Mouse (Mus musculus): ENCODE measurements around the gene Bach2.

The Bach2 gene

DNA sequence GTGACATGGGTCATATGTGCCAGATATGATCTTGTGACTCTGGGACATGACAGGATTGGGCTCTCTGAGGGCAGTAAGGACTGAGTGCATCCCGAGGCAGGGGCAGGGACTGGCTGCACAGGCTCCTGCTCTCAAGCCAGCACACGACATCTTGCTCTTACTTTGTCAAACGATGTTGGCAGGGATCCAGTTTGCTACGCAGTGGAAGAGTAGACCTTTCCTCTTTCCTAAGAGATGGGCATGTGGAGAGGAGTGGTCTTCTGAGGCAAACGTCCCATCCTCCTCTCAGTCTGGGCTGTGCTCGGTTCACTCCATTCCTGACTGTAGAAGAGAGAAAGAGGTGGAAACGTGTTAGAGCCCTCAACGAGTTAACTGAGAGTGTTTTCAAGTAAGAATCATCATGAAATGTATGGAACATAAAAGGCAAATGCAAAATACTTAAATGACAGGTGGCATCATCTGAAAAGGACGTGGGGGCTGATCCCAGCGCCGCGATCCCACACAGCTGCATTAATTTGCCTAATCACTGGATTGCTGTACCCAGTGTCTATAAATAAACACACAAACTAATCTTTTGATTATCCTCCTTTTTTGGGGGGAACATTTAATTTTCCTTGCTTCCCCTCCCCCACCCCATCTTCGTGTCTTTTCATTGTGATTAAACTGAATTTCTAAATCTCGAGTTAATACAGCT is 150.7 kb downstream of the Bach2 start:
- DNase-seq (ENCODE audit: low spot score in 2 of 2) = no peak

DNA sequence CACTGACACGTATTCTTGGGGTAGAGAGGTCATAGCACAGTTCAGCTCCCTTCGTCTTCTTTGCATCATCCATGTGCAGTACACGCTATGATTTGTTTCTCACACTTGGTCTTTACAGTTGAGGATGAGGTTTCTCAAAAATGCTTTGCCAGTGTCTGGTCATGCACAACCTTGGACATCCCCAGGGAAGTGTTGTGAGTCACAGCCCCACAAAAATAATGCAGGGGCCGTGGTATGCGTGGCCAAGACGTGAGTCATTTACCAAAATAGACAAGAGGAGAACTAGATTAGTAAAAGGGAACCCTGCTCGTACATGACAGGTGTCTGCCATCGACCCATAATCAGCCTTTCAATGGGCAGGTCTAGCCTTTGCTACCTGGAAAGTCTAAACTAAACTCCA is 152.7 kb downstream of the Bach2 start:
- DNase-seq (ENCODE audit: low spot score in 2 of 2) = no peak

DNA sequence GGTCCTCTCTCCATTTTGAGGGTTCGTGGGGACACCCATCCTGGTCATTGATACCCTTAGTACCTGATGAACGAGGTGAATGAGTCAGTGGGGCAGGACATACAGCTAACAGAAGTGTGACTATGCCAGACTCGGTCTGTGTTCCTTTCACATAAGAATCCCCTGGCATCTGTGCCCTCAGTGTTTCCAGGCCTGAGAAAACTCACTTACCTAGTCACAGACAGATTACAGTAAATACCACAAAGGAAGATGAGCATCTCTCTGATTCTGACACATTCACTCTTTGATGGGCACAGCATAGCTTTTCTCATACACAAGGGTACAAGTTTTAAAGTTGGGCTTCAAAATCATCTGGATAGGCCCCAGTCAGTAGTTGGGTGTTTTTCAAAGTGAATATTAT is 154.6 kb downstream of the Bach2 start:
- DNase-seq (ENCODE audit: low spot score in 2 of 2) = no peak

DNA sequence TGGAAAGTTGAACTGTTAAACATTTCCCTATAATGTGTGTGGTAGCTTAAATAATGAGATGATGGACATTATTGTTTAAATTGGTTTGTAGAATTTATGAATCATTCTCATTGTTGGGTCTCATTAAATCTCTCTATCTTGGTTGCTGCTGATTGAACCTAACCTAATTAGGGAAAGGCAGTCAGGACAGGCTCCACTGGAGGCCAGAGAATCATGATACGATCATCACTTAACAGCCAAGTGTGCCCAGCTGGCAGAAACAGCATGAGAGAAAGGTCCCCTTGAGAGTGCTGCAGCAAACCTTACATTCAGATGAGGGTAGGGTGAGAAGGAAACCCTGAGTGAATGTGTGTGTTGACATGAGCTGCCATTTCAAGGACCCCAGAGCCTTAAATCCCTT is 155.3 kb downstream of the Bach2 start:
- no peak for DNase-seq (ENCODE audit: low spot score in 2 of 2)

DNA sequence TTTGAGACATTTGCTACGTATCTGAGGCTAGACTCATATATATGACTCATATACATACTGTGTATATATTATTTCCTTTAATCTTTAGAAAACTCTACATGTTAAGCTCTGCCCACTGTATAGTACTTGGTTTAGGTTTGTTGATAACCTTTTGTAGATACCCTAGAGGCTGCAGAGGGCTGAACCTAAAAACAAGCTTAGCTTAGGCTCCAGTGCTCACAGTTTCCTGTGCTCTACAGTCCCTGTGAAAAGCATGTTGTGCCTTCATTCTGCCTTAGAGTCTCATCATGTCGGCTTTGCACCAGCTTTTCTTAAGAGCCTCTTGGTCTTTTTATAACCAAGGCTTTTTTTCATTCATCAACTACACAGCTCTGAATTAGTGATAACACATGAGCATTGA is 156.2 kb downstream of the Bach2 start:
- DNase-seq (ENCODE audit: low spot score in 2 of 2) = no peak

DNA sequence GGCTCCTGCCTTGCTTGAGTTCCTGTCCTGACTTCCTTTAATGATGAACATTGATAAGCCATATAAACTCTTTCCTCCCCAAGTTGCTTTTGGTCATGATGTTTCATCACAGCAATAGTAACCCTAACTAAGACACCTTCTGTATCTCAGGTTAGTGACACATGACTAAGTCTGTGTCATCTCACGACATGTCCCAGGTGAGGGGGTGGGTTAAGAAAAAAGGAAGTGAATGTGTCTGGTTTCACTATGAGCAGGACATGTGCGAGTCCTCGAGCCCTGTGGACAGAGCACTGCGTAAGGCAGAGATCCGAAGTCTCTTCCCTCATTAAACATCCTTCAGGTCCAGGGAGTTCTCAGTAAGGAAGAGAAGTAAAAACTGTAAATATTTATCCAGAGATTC is 162.9 kb downstream of the Bach2 start:
- no peak for DNase-seq (ENCODE audit: low spot score in 2 of 2)

DNA sequence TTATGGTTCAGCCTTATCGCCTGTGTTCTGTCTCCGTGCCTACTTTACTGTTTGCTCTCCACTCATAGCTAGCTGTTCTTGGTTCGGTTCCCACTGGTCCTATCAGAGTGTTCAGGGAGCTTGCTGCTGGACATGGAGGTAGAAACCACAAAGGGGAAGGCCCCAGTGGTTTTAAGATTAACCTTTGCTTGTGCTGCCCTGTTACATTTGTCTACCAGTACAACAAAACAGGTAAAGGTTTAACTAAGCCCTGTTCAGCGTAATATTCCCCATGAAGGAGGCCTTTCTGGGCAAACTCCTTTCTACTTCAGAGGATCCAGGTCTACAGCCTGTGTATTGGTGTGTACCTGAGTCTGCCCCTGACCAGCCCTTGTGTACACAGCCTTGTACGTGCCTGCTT is 164.9 kb downstream of the Bach2 start:
- no peak for DNase-seq (ENCODE audit: low spot score in 2 of 2)

DNA sequence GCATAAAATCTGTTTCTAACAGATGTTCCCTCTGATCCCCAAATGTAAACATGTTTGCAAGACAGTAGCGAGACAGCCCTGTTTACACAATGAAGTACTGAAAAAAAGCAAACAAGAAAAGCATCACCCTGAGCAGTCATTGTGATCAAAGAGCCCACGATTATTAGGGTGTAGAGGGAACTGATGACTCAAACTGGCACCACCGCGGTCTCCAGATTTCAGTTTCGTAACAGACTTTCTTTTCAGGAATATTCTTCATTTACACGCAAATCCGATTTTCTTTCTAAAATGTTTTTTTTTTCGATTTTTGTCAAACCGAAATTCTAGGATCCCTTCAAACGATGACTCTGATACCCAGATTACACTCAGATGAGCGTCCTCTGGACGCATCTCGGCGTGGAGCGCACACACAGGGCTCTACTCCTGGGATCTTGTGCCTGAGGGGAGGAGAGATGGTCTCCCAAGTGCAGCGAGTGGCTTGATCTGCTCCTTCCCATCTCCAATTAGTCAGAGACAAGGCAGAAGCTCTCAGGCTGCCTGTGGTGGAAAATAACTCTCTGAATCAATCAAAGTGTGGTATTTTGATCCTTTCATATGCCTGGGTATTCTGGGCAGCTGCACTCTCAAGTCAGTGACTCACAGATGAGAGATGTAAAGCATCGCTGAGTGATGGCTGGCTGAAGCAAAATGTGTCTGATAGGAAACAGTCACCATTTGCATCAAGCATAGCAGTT is 166.7 kb downstream of the Bach2 start:
- DNase-seq (ENCODE audit: low spot score in 2 of 2) = peak in 1 of 2 experiments; percentile 58

DNA sequence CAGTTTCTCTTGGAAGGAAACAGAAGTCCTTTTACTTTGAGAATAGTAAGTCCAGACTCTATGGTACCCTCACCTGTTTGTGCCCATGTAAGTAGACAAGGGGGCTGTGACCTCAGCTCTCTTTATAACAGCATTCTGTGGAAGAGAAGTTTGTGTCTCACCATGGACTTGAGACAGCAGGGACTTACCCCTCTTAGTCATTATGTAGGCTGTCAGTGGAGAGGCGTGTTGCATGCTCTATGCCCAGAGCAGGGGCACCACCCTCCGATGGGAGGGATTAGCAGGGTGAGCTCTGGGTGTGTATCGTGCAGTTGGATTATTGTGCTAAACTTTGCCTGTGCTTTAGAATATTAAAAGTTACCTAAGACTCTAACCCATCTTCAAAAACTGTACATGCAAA is 167.4 kb downstream of the Bach2 start:
- DNase-seq (ENCODE audit: low spot score in 2 of 2) = no peak

DNA sequence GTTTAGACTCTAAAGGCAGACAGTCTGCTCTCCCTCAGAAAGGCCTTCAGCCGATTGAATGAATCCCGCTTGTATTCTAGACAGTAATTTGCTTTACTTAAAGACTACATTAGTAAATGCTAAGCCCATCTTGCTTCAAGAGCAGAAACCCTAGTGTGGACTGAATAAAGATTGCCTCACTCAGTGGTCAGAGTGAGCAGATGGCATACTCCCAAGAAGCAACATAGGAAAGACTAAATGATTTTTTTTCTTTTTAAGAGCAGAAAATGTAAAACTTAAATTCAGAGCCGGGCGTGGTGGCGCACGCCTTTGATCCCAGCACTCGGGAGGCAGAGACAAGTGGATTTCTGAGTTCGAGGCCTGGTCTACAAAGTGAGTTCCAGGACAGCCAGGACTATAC is 169.9 kb downstream of the Bach2 start:
- no peak for DNase-seq (ENCODE audit: low spot score in 2 of 2)

DNA sequence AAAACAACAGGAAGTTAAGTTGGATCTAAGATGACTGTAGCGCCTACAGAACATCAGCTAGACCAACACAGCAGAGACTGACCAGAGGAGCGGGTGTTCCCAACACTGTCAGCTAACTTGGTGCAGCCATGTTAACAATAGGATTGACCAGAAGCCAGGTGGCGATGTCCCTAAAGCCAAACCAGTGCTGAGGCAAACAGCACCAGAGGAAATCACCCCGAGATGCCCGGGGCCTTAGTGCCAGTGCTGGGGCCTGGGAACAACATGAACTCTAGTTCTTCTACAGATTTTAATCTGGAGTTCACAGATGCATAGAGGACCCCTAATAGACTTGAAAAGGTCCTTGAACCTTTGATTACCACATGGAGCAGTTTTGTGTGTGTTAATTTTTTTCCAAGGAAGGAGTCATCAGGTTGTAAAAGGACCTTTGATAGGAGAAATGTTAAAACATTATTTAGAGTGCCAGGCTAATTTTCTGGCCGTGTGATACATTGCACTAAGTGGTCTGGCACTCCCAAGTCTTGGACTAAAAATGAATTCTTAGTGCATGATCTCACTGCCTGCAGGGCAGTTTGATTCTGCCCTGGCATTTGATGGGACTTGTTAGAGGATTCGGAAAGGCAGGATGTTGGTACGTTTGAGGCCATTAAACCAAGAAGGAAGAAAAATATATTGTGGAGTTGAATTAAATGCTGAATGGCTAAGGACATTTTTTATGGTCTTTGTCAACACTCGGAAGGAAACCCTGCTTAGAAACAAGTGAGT is 170.7 kb downstream of the Bach2 start:
- DNase-seq (ENCODE audit: low spot score in 2 of 2) = no peak

DNA sequence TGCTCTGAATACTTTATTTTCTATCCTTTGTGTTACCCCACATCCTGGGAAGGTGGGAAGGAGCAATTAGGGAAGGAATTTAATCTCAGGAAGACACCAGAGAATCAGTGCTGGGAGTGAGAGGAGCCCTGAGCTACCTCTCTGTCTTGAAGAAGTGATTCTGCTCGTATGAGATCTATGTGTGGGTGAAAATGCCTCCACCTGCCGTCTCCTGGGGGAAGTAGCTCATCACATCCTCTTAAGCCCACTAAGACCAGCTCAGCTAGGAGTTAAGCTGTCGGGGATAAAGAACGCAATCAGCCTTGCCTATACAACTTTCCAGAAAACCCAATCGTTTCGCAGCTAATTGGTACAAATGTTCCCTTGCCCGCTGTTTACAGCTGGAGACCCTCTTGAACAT is 174.5 kb downstream of the Bach2 start:
- DNase-seq (ENCODE audit: low spot score in 2 of 2) = no peak

DNA sequence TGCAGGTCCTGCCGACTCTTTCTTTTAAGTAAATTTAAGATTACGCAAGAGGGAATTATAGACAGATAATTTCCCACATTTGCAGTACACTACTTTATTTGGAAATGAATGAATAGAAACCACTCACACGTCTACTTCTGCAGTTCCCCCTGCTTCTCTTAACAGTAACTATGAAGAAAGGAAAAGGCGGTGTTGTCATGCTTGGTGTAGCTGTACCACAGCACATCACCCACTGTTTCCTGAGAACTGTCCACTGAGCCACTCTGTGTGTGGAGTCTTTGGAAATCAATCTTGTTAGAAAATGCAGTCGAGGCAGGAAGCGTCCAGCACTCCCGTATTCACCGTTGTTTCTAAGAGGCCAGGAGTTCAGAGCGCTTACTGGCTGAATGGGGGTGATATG is 174.9 kb downstream of the Bach2 start:
- DNase-seq (ENCODE audit: low spot score in 2 of 2) = no peak

DNA sequence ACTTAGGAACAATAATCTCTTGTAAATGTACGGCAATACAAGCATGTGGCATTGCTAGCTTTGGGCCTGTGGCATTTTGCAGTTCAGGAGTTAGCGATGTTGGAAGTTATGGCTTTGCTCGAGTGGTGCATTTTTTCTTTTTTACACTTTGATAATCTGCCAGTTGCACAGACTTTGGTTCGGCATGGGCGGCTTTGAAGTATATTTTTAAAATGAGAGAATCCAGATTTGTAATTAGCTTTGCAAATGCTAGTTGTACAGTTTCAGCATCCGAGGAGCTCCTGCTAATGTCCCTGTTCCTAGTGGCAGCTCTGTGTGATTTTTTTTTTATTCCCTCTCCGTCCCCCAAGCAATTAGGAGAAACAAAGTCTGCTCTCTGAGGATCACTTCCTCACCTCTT is 176.4 kb downstream of the Bach2 start:
- DNase-seq (ENCODE audit: low spot score in 2 of 2) = peak in 1 of 2 experiments; percentile 55

DNA sequence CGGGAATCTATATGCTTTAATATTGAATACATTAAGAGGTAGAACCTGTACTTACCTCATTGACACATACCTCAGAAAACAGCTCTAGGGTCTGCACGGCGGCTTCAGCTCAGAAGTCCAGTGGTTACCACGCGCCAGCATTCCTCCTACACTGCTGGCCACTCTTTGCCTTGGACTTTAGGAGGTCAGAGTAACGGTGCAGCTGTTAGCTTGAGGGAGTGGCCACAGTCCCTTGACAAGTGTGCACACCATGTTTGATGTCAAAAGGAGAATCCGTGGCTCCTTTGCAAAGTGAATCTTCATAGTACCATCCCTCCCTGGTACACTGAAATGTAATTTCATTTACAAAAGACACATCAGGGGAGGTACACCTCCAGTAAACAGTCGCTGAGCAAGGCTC is 179.3 kb downstream of the Bach2 start:
- no peak for DNase-seq (ENCODE audit: low spot score in 2 of 2)

DNA sequence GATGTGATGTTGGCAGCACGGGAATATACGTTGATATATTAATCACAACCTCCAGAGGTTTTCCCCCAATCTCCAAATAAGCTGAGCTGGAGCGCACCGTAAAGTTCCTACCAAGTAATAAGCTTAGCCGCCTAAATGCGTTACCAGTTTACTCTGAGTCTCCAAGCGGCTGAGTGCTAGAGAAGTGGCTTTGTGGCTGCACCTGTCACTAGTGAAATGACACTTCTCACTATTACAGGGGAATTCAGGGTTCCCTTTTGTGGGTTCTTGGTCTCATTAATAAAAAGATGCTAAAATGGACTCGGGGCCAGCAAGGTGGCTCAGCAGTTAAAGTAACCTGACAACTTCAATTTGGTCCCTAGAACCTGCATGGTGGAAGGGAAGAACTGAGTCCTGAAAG is 183.0 kb downstream of the Bach2 start:
- DNase-seq (ENCODE audit: low spot score in 2 of 2) = no peak

DNA sequence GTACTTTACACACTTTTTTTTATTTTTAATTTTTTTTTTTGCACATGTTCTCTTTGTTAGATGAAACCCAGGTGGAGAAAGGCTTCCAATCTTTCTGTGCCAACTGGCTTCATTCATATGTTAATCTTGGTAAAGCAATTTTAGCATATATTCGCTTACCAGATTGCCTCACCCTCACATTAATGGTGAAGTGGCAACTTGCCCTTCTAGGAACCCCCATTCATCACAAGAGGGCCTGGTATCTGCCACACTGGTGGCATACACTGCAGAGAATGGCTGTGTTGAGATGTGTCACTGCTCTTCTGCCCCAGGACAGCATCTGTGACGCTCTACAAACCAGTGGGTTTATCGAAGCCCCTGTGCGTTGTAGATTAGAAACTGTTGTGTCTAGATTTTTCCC is 183.8 kb downstream of the Bach2 start:
- no peak for DNase-seq (ENCODE audit: low spot score in 2 of 2)

DNA sequence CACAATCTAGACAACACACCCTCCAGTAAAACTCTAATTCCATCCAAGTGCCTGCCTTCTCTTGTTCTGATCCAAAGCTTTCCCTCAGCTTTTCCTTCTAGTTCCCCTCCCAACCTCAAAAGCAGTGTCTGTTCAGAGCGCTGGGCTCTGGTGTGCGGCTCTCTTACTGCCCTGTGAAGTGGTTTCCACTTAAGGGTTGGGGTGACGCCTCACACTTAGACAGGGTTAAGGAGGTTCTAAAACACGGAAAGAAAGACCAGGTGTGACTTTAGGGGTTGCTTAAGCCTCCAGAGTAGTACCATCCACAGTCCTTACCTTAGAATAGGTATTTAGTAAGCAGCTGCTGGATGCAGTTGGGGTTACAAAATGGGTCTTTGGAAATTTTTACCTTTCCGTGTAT is 185.1 kb downstream of the Bach2 start:
- DNase-seq (ENCODE audit: low spot score in 2 of 2) = no peak

DNA sequence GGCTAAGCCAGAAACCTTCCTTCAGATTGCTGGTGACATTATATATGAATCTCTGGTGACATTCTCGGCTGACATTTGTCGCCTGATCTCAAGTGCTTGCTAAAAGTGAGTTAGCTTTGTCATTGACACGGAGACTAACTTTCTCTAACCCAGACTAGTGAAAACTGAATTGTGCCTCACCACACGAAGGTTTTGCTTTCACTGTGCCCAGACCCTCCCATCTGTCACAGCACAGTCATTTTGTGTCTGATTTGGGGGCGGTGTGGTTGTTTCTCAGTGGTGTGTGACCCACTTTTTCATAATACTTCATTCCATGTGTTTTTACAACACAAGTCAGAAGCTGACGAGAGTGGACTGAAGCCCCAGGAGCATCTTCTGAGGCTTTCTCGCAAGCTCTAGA is 185.8 kb downstream of the Bach2 start:
- no peak for DNase-seq (ENCODE audit: low spot score in 2 of 2)

DNA sequence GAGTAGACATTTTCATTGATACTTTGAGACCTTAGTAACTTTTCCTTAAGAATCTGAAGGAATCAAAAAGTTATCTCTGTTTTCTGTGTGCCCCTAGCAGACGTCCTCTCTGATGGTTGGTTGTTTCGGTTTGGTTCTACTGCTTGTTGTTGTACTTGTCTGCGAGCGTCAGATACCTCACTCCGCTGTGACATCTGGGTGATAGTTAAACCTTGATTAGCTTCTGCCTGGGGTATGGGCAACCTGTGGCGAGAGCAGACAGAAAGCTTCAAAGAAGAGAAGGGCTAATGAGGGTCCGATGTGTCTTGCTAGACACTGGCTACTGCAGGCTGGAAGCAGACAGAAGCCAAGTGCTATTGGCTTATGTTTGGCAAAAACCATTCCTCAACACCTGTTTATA is 186.5 kb downstream of the Bach2 start:
- DNase-seq (ENCODE audit: low spot score in 2 of 2) = no peak

DNA sequence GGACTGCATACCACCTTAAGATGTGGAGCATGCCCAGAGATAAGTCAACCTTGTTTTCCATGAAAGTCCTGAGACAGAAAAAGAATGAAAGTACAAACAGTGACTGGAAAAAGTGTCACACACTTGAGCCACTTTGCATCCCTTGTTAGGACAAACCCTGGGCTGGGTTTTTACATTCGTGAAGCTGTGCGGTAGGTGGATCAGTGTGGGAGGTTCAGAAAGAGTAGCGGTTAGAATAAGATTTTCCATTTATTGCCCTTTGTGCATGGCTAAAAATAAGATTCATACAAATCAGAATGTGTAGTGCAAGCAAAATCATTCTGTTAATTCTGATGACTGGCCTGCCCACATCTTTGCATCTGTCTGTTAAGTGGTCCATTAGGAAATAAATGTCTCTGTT is 187.0 kb downstream of the Bach2 start:
- DNase-seq (ENCODE audit: low spot score in 2 of 2) = no peak

DNA sequence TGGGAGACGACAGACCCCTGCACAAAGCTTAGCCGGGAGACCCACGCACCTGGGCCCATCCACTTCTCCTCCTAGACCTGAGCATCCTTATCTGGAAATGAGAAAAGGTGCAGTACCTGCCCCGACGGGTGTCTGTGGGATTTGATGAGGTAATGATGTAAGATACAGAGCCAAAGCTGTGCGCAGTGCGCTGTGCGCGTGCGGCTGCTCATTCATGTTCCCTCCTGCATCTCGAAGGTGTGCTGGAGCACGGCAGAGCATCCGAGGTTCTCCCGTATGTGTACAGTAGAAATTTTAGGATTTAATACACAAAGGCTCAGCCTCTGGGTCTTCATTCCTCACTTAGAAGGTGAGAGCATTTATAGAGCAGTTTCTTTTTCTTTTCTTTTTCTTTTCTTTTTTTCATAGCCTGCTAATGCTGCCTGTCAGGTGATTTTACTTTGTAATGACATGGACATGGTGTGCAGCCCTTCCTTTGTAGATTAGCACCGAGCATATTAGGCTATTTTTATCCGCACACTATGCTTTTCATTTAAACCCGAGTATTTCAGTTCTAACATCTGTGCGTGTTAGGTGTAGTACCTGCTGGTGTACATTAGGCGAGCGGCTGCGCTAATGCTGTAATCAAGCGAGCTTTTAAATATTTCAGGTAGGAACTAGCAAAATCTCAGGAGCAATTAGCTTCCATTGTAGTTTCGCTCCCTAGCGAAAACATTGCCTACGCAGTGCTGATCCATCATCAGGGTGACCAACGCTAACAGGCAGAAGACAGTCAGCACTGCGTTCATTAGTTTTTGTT is 188.4 kb downstream of the Bach2 start:
- no peak for DNase-seq (ENCODE audit: low spot score in 2 of 2)

All from frontal cortex, postnatal 36 days (tissue).